In genomic region chr13:49966072-49966471, GRCm38 (mm10) we compare ENCODE assay signal across 5 mouse cellular contexts.
DNase-seq lines count a peak whose midpoint lies in the region; ATAC-seq and TF ChIP-seq lines count a peak whose summit lies in the region.
"Not testable (repeated sequence)": the region's sequence is repeated elsewhere in the genome, so short reads cannot be mapped to it uniquely, and the experiment has no call there.

No protein-coding gene starts in this region.

- H3K27ac ChIP-seq in liver, postnatal 0 days (ENCODE audit: low read depth): not testable (repeated sequence)

- DNase-seq in adrenal gland, adult 2 months: peak; percentile 18
- peak; percentile 16 for DNase-seq in fat pad, adult 2 months (ENCODE audit: extremely low read depth, low read depth, low spot score)
- DNase-seq in heart, adult 11 months: peak; percentile 66
- DNase-seq in liver, postnatal 0 days: peak; percentile 14

- not testable (repeated sequence) for TF ChIP-seq EP300 in liver, postnatal 0 days (IDR thresholded peaks at IDR 0.05; ENCODE audit: low read depth)

- not testable (repeated sequence) for TF ChIP-seq CTCF in liver, postnatal 0 days (IDR thresholded peaks at IDR 0.05; ENCODE audit: low read depth)

- ATAC-seq in liver, postnatal 0 days: not testable (repeated sequence)
- ATAC-seq in megakaryocyte progenitor cell, adult 5-6 weeks (replicated peaks; ENCODE audit: poor library complexity): peak; percentile 64

- WGBS in liver, postnatal 0 days (ENCODE audit: insufficient replicate concordance): 54% methylated on average over 3 of the region's 4 CpGs

- not testable (repeated sequence) for H3K4me3 ChIP-seq in liver, postnatal 0 days (ENCODE audit: low read depth, low read length)

- H3K4me2 ChIP-seq in liver, postnatal 0 days (ENCODE audit: low read depth, low read length): not testable (repeated sequence)

- not testable (repeated sequence) for H3K9ac ChIP-seq in liver, postnatal 0 days (replicated peaks)

- H3K36me3 ChIP-seq in liver, postnatal 0 days (replicated peaks; ENCODE audit: insufficient read depth, low read length): not testable (repeated sequence)

- H3K9me3 ChIP-seq in liver, postnatal 0 days (ENCODE audit: low read length): not testable (repeated sequence)

- not testable (repeated sequence) for H3K27me3 ChIP-seq in liver, postnatal 0 days (ENCODE audit: insufficient read depth, low read length)

- H3K4me1 ChIP-seq in liver, postnatal 0 days (ENCODE audit: insufficient read depth): not testable (repeated sequence)

Comparison
In these comparisons a context has a peak if more than half of its experiments do, and no peak if none do; other contexts are left out.
1. DNase-seq: peak in every context shown above with its lines; median percentile 66 in heart, adult 11 months; 18 in adrenal gland, adult 2 months; 16 in fat pad, adult 2 months; 14 in liver, postnatal 0 days.